Mouse (Mus musculus) spleen, adult 2 months (tissue): ENCODE results near the gene Cdyl.

Source experiments
- CTCF ChIP-seq: fragments of 200-500 bp; IDR thresholded peaks from 2 replicates; pipeline ENCODE4 v1.5.1; 2011; ENCODE audit warnings: mild to moderate bottlenecking, inconsistent platforms; ENCODE audit not compliant: insufficient read depth, insufficient read length, insufficient replicate concordance; ENCODE audit errors: extremely low read depth
- POLR2A ChIP-seq: fragments of 200-500 bp; IDR thresholded peaks from 2 replicates; pipeline ENCODE4 v1.6.1; 2011; ENCODE audit warnings: low read depth, low read length, inconsistent platforms

- TF ChIP-seq CTCF, result no peak
- TF ChIP-seq POLR2A, result no peak
Measured at GRCm38 (mm10) chr13:35752046-35752445, 92.4 kb downstream of the Cdyl start.
